Mouse (Mus musculus): ENCODE results near the gene Fhl4. TPM values are rescaled to one million over a fixed set of nuclear protein-coding genes. Genes with fewer than 3 reads are reported as not detected.

Gene Fhl4
- total RNA-seq, 1 experiment = 2.0 TPM

GRCm38 (mm10) chr10:85054876-85055275 is 47.4 kb downstream of the Fhl4 start:
- H3K27ac ChIP-seq (ENCODE audit: insufficient read depth, low read depth, low read length, poor library complexity, severe bottlenecking) = peak overlapping the region; percentile 72; the same call in 1 of the 2 replicates
- H3K9ac ChIP-seq (ENCODE audit: insufficient read depth, low read depth, low read length, poor library complexity, severe bottlenecking) = no peak overlapping the region
- peaks cover 3% of the 10 kb centered on the region; the same call in 1 of the 2 replicates for H3K36me3 ChIP-seq (ENCODE audit: control insufficient read depth, insufficient read depth, low read length, poor library complexity, severe bottlenecking)
- peaks cover 4 to 10% of the 10 kb centered on the region in 2 experiments for H3K4me1 ChIP-seq (ENCODE audit: control insufficient read depth in 2 of 2, insufficient read depth in 2 of 2, low read length in 2 of 2, poor library complexity in 1 of 2)
- DNase-seq (ENCODE audit: low read depth, low spot score) = no peak
- in situ Hi-C loops (cut with MboI; ENCODE audit: low sequenced_read_pairs in 2 of 2, unreplicated experiment in 2 of 2) = no loop called here
- TF ChIP-seq ZC3H11A (IDR thresholded peaks at IDR 0.05; ENCODE audit: borderline replicate concordance, low read depth, low read length) (no peak), HCFC1 (IDR thresholded peaks at IDR 0.05; ENCODE audit: borderline replicate concordance, insufficient read depth, low read length) (no peak), CHD2 (IDR thresholded peaks at IDR 0.05; ENCODE audit: low read depth, low read length) (no peak), MAFK (IDR thresholded peaks at IDR 0.05; ENCODE audit: insufficient read depth, low read depth, low read length) (no peak), ZNF384 (IDR thresholded peaks at IDR 0.05; ENCODE audit: low read depth, low read length) (no peak)
- H3K9me3 ChIP-seq (ENCODE audit: control insufficient read depth, insufficient read depth, low read depth, low read length) = 0 out of 2 replicates have a peak, but pooled peaks cover 1% of the 10 kb centered on the region
- H3K4me3 ChIP-seq (ENCODE audit: insufficient read depth in 1 of 2, low read depth in 1 of 2, low read length in 2 of 2, poor library complexity in 1 of 2, severe bottlenecking in 1 of 2) = no peak overlapping the region

GRCm38 (mm10) chr10:85052451-85052850 is 49.8 kb downstream of the Fhl4 start:
- in situ Hi-C loops (cut with MboI; ENCODE audit: low sequenced_read_pairs in 2 of 2, unreplicated experiment in 2 of 2) = no loop called here

DNA sequence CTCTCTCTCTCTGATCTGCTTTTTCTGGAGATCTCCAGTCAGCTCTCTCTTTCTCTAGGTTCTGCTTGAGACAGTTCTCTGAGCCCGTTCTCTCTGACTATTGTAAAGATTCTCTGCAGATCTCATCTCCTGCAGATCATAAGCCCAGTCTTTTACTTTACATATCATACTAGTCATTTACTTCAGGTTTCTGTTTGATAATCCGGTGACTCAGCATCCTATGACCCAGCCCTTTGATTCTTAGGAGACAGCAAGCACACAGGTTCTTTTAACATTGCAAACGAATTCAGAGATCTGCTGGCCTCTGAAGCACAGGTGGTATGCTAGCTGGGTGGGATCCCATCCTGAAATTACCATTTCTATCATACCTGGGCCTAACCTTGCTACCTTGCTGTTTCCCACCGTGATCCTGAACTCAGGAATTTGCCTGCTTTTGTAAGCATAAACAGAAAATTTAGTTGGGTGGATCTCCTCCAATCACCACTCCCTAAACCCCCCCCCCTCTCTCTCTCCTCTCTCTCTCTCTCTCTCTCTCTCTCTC is 51.6 kb downstream of the Fhl4 start:
- H3K9ac ChIP-seq (ENCODE audit: insufficient read depth, low read depth, low read length, poor library complexity, severe bottlenecking) = no peak overlapping the region; the same call in 1 of the 2 replicates
- H3K9me3 ChIP-seq (ENCODE audit: control insufficient read depth, insufficient read depth, low read depth, low read length) = peaks cover 14% of the 10 kb centered on the region
- H3K4me1 ChIP-seq (ENCODE audit: control insufficient read depth in 2 of 2, insufficient read depth in 2 of 2, low read length in 2 of 2, poor library complexity in 1 of 2) = peaks cover 4 to 10% of the 10 kb centered on the region in 2 experiments
- TF ChIP-seq ZNF384 (IDR thresholded peaks at IDR 0.05; ENCODE audit: low read depth, low read length) = no peak
- TF ChIP-seq CHD2 (IDR thresholded peaks at IDR 0.05; ENCODE audit: low read depth, low read length) = peak; percentile 0; the same call in 1 of the 2 replicates
- TF ChIP-seq MAFK (IDR thresholded peaks at IDR 0.05; ENCODE audit: insufficient read depth, low read depth, low read length) = peak; percentile 68; the same call in 1 of the 2 replicates
- in situ Hi-C loops (cut with MboI; ENCODE audit: low sequenced_read_pairs in 2 of 2, unreplicated experiment in 2 of 2) = no loop called here
- peak overlapping the region; percentile 94 for H3K27ac ChIP-seq (ENCODE audit: insufficient read depth, low read depth, low read length, poor library complexity, severe bottlenecking)
- peaks cover 9% of the 10 kb centered on the region; the same call in 1 of the 2 replicates for H3K36me3 ChIP-seq (ENCODE audit: control insufficient read depth, insufficient read depth, low read length, poor library complexity, severe bottlenecking)
- H3K4me3 ChIP-seq (ENCODE audit: insufficient read depth in 1 of 2, low read depth in 1 of 2, low read length in 2 of 2, poor library complexity in 1 of 2, severe bottlenecking in 1 of 2) = no peak overlapping the region
- peak; percentile 51 for DNase-seq (ENCODE audit: low read depth, low spot score)

More at GRCm38 (mm10) chr10:85052451-85052850, 49.8 kb downstream of the Fhl4 start:
- Histone ChIP-seq H3K9me3 (ENCODE audit: control insufficient read depth, insufficient read depth, low read depth, low read length) (peaks cover 12% of the 10 kb centered on the region), H3K4me1 (ENCODE audit: control insufficient read depth in 2 of 2, insufficient read depth in 2 of 2, low read length in 2 of 2, poor library complexity in 1 of 2) (peaks cover 4 to 10% of the 10 kb centered on the region in 2 experiments), H3K27ac (ENCODE audit: insufficient read depth, low read depth, low read length, poor library complexity, severe bottlenecking) (peak overlapping the region; percentile 94), H3K36me3 (ENCODE audit: control insufficient read depth, insufficient read depth, low read length, poor library complexity, severe bottlenecking) (peaks cover 5% of the 10 kb centered on the region; the same call in 1 of the 2 replicates), H3K9ac (ENCODE audit: insufficient read depth, low read depth, low read length, poor library complexity, severe bottlenecking) (peak overlapping the region; percentile 52; the same call in 1 of the 2 replicates), H3K4me3 (ENCODE audit: insufficient read depth in 1 of 2, low read depth in 1 of 2, low read length in 2 of 2, poor library complexity in 1 of 2, severe bottlenecking in 1 of 2) (0 out of 4 replicates have a peak overlapping the region, but pooled peaks of 1 of the 2 experiments have one; percentile 10)
- TF ChIP-seq HCFC1 (IDR thresholded peaks at IDR 0.05; ENCODE audit: borderline replicate concordance, insufficient read depth, low read length) = no peak
- no peak for TF ChIP-seq MAFK (IDR thresholded peaks at IDR 0.05; ENCODE audit: insufficient read depth, low read depth, low read length)
- no peak for TF ChIP-seq CHD2 (IDR thresholded peaks at IDR 0.05; ENCODE audit: low read depth, low read length)
- TF ChIP-seq ZNF384 (IDR thresholded peaks at IDR 0.05; ENCODE audit: low read depth, low read length) = no peak
- no peak for TF ChIP-seq ZC3H11A (IDR thresholded peaks at IDR 0.05; ENCODE audit: borderline replicate concordance, low read depth, low read length)
- DNase-seq (ENCODE audit: low read depth, low spot score) = no peak

- H3K4me1 ChIP-seq (ENCODE audit: control insufficient read depth in 2 of 2, insufficient read depth in 2 of 2, low read length in 2 of 2, poor library complexity in 1 of 2) = peaks cover 2 to 10% of the 10 kb centered on the region in 2 experiments
- no peak overlapping the region for H3K4me3 ChIP-seq (ENCODE audit: insufficient read depth in 1 of 2, low read depth in 1 of 2, low read length in 2 of 2, poor library complexity in 1 of 2, severe bottlenecking in 1 of 2)
- peaks cover 6% of the 10 kb centered on the region; the same call in 1 of the 2 replicates for H3K36me3 ChIP-seq (ENCODE audit: control insufficient read depth, insufficient read depth, low read length, poor library complexity, severe bottlenecking)
- H3K9me3 ChIP-seq (ENCODE audit: control insufficient read depth, insufficient read depth, low read depth, low read length) = peaks cover 13% of the 10 kb centered on the region
- no peak overlapping the region for H3K9ac ChIP-seq (ENCODE audit: insufficient read depth, low read depth, low read length, poor library complexity, severe bottlenecking)
- TF ChIP-seq ZC3H11A (IDR thresholded peaks at IDR 0.05; ENCODE audit: borderline replicate concordance, low read depth, low read length) (no peak), ZNF384 (IDR thresholded peaks at IDR 0.05; ENCODE audit: low read depth, low read length) (no peak), CHD2 (IDR thresholded peaks at IDR 0.05; ENCODE audit: low read depth, low read length) (no peak), MAFK (IDR thresholded peaks at IDR 0.05; ENCODE audit: insufficient read depth, low read depth, low read length) (no peak), HCFC1 (IDR thresholded peaks at IDR 0.05; ENCODE audit: borderline replicate concordance, insufficient read depth, low read length) (no peak)
- in situ Hi-C loops (cut with MboI; ENCODE audit: low sequenced_read_pairs in 2 of 2, unreplicated experiment in 2 of 2) = no loop called here
- 0 out of 2 replicates have a peak overlapping the region, but pooled peaks have one; percentile 5 for H3K27ac ChIP-seq (ENCODE audit: insufficient read depth, low read depth, low read length, poor library complexity, severe bottlenecking)
- DNase-seq (ENCODE audit: low read depth, low spot score) = no peak
Observed at GRCm38 (mm10) chr10:85048008-85048407, 54.3 kb downstream of the Fhl4 start.

Data from ES-E14 (cell line).